Mouse (Mus musculus) ovary, postnatal 10 days (tissue): ENCODE results near the gene Acoxl.
A peak's percentile ranks its signal among the peaks of the same experiment; 100 is the strongest.

Experiments used
- DNase-seq: peaks from one replicate; pipeline ENCODE4 v3.0.0; 2022; ENCODE audit warnings: low spot score

Gene Acoxl

DNA sequence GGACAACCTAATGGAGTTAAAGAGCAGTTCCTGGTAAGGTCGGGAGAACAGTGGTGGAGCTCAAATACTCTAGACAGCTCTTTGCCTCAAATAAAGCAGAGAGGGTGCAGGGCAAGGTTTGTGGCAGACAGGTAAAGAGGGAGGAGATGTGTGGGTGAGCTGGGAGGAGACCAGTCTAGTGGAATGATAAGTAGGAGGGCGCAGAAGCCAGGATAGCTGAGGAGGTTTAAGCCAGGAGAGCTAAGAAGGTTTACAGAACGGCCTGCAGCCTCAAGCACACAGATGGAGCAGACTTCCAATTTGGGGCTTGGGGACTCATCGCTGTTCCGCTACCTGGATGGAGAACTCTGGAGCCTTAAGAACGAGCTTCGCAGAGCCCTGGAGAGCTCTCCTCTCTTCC is at the start of gene Acoxl:
Gene Acoxl (plus strand): TSS at position 301 of the 400 bp plus-strand sequence.
- no peak for DNase-seq

GRCm38 (mm10) chr2:127789138-127789537 is 49.5 kb upstream of the Acoxl start:
- no peak for DNase-seq

DNA sequence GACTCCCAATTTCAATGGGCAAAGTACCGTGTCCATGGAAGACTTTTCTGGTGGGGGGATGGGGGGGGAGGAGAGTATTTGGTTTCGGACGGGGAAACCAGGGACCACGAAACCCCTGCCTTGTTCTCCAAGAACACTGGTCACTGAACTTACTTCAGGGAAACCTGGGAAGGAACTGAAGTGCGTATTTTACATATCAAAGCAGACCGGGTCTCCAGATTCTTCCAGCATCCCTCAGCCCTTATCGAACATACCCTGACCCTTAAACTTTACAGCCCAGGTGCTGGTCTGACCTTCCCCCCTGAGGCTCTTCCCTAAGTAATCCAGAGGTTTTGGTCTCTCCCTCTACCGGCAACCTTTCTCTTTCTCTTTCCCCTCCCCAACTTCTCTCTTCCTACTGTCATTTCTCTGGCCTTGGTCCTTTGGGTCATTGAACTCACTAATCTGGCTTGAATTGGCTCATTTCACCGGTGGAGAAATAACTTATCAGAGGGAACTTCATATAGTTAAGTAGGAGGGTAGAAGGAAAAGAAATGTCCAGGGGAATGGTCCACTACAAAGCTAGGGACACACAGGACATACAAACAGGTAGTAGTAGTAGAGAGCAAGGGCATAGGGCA is 48.9 kb upstream of the Acoxl start:
- DNase-seq = no peak

DNA sequence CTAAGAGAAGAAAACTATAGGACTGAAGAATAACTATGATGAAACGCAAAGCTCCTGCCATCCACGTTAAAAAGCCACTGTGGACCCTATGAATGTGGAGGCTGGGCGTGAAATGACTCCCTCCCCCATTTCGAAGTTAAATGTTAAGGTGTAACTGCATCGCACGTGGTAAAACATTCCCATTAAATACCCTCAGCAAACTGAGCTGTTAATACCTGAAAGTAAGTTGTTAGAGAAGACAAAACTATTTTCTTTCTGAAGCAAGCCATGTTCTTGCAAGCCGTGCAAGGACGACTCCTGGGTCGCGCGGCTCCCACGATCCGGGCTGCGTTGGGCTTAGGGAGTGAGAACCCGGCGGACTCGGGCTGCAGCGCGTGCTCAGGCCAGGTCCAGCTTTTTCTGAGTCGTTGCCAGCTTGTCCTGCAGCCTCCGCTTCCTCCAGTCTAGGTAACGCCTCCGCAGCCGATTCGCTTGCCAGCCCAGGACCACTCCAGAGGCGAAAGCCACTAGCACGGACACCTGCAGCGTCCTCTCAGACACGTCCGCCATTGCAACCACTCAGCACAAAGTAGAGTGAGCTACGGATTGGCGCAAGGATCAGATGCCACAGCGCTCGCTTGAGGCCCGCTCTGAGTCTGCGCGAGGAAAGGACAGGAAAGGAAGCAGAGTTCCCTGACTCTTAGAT is 46.6 kb upstream of the Acoxl start, which contains the start of gene Mtln:
Gene Mtln (minus strand): TSS at position 570 of the 685 bp plus-strand sequence.
- peak; percentile 73 for DNase-seq

GRCm38 (mm10) chr2:127831401-127832102 is 7.1 kb upstream of the Acoxl start, which contains the start of gene Bub1:
Bub1 (minus strand) TSS chr2:127831865.
- peak; percentile 81 for DNase-seq

GRCm38 (mm10) chr2:127832103-127832832 is 6.4 kb upstream of the Acoxl start:
- DNase-seq = no peak

DNA sequence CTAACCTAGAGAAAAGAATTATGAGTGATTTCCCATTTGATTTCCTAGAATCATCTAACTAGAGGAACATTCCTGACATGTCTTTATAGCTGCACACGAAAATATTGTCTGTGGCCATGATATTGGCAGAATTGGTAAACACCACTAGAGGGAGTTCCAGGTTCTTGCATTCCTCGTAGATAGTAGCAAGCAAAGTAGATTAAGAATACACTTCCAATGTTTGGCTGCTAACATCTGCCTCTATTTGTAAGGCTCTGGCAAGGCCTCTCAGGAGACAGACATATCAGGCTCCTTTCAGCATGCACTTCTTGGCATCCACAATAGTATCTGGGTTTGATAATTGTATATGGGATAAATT is 5.9 kb upstream of the Acoxl start:
- DNase-seq = no peak

- no peak for DNase-seq
Measured at GRCm38 (mm10) chr2:127839425-127839824, 749 bp downstream of the Acoxl start.

GRCm38 (mm10) chr2:127841402-127841801 is 2.7 kb downstream of the Acoxl start:
- no peak for DNase-seq

DNA sequence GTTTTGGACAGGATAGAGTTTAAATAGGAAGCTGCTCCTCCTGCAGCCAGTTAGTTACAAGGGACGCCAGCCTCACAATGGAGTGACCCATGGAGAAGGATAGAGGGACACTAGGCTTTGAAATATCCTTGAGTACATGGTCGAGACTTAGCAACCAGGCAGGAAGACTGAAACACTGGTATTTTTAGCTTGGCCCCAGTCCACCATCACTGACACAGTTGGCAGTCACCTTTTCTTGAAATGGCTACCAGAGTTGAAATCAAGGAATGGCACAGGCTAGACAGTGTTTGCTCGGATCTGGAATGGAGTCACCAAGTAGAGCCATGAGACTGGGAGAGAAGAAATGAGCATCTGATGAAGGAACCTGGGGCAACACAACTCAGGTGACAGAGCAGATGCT is 3.7 kb downstream of the Acoxl start:
- DNase-seq = no peak

- no peak for DNase-seq
Measured at GRCm38 (mm10) chr2:127845346-127845982, 6.8 kb downstream of the Acoxl start.

DNA sequence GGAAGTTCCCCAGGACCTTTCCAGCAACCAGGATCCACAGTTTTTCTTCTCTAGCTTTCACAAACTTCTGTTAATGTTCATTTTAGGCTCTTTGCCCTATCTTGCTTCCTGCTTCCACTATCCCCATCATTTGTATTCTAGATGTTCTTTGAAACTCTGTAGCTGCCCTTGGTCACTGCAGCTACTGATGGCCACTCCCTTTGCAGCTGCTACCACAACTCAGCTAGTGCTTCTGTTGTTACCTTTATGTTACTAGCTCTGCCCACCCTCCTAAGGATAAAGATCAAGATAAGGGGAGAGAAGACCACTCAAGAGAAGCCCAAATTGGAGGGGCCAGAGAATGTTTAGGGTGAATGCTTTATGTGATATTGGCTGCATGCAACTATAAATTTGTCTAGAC is 7.3 kb downstream of the Acoxl start:
- DNase-seq = no peak

- no peak for DNase-seq
Measured at GRCm38 (mm10) chr2:127846571-127846970, 7.9 kb downstream of the Acoxl start.

GRCm38 (mm10) chr2:127850371-127850770 is 11.7 kb downstream of the Acoxl start:
- no peak for DNase-seq

DNA sequence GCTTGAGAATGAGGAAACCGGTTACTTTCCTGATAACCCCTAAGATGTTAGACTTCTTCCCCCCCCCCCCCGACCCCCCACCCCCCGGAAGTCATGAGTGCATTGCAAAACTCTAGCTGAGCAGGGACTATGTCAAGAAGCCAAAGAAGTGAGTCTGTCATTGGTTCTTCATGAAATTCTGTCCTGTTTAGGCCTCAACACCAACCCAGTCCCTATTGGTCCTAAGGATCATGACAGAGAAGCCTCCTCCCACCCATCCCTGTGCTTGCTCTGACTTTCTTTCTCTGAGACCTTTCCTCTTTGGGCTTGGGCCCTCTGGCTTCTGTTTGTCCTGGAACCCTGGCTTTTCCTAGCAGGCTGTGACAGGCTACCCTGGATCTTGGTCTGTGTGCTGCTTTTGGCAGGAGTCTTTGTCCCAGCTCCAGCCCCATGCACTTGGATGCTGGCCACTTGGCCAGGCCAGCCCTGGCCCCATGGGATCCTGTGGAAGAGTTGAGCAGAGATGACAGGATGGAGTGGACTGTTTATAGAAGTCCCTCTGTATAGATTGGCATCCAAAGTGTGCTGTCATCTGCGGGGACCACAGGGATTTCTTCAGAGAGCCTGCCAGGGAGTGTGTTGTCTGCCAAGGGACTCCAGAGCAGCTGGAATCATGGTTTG is 15.8 kb downstream of the Acoxl start:
- DNase-seq = peak; percentile 37

GRCm38 (mm10) chr2:127864381-127864780 is 25.7 kb downstream of the Acoxl start:
- DNase-seq = no peak

- no peak for DNase-seq
Measured at GRCm38 (mm10) chr2:127881063-127881462, 42.4 kb downstream of the Acoxl start.

- DNase-seq = peak; percentile 85
Measured at GRCm38 (mm10) chr2:127889432-127889831, 50.8 kb downstream of the Acoxl start.

- DNase-seq = no peak
Measured at GRCm38 (mm10) chr2:127889979-127890378, 51.3 kb downstream of the Acoxl start.

GRCm38 (mm10) chr2:127890526-127890925 is 51.9 kb downstream of the Acoxl start:
- DNase-seq = no peak

DNA sequence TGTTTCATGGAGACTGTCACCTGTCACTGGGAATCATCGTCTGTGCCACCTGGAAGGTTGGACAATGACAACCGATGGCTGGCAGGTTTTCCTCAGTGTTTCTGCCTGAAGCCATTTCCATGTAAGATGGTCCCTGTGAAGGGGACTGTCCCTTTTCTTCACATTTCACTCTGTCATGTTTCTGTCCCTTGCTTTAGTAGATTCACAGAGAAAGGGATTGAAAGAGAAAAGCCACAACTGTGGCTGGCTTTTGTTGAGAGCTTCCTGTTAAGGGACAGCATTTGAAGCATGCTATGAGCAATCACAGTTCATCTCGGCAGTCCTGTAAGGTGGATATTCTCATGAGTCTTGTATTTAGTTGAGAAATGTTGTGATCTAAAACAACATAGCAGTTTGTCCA is 52.4 kb downstream of the Acoxl start:
- no peak for DNase-seq
